Mouse (Mus musculus) spleen, adult 2 months (tissue): ENCODE data around the gene Babam2. TPM values are rescaled to one million over a fixed set of nuclear protein-coding genes. Genes with fewer than 3 reads are reported as not detected.
"Not testable (repeated sequence)": the region's sequence is repeated elsewhere in the genome, so short reads cannot be mapped to it uniquely, and the experiment has no call there.

ENCODE experiments used
- DNase-seq, 2 experiments: peaks; one replicate each; pipeline versions ENCODE4 v3.0.0 to v3.0.0-alpha.2; 2012 to 2021; ENCODE audit warnings: low spot score in 2 of 2, low read depth in 1 of 2
- H3K27ac ChIP-seq: fragments of 200-500 bp; 2 replicates; pipeline ENCODE4 v1.5.1; 2012; ENCODE audit warnings: low read length, inconsistent platforms; ENCODE audit not compliant: insufficient read depth
- H3K27me3 ChIP-seq: fragments of 200-500 bp; 2 replicates; pipeline ENCODE4 v1.6.1; 2012; ENCODE audit warnings: mild to moderate bottlenecking, moderate library complexity, low read length, inconsistent platforms; ENCODE audit not compliant: control insufficient read depth, insufficient read depth
- H3K36me3 ChIP-seq: fragments of 200-500 bp; 2 replicates; pipeline ENCODE4 v1.6.1; 2012; ENCODE audit warnings: mild to moderate bottlenecking, low read length, inconsistent platforms; ENCODE audit not compliant: control insufficient read depth, insufficient read depth
- H3K4me1 ChIP-seq: fragments of 200-500 bp; 2 replicates; pipeline ENCODE4 v1.6.1; 2011; ENCODE audit warnings: inconsistent platforms; ENCODE audit not compliant: control insufficient read depth, insufficient read depth, insufficient read length
- H3K4me3 ChIP-seq: fragments of 200-500 bp; 2 replicates; pipeline ENCODE4 v1.5.1; 2011; ENCODE audit warnings: mild to moderate bottlenecking, inconsistent platforms; ENCODE audit not compliant: insufficient read depth, insufficient read length; ENCODE audit errors: extremely low read depth
- CTCF ChIP-seq: fragments of 200-500 bp; IDR thresholded peaks from 2 replicates; pipeline ENCODE4 v1.5.1; 2011; ENCODE audit warnings: mild to moderate bottlenecking, inconsistent platforms; ENCODE audit not compliant: insufficient read depth, insufficient read length, insufficient replicate concordance; ENCODE audit errors: extremely low read depth
- POLR2A ChIP-seq: fragments of 200-500 bp; IDR thresholded peaks from 2 replicates; pipeline ENCODE4 v1.6.1; 2011; ENCODE audit warnings: low read depth, low read length, inconsistent platforms
- WGBS: fragments of 180-500 bp; shearing (Covaris S2); methylation state at CpG from one replicate; pipeline ENCODE4 v1.1.7; 2018; 5-methylcytosine and 5-hydroxymethylcytosine counted together
- polyA plus RNA-seq: library from polyadenylated mRNA; depleted of rRNA; stranded (reverse); fragments of >200 nt; gene quantifications from 2 replicates; pipeline ENCODE4 v1.2.3, GENCODE M21; 2012

Gene Babam2
- polyA plus RNA-seq, 1 experiment: 12.2 TPM

- no peak for DNase-seq
- Histone ChIP-seq H3K27ac (no peak overlapping the region), H3K27me3 (no peaks in the 10 kb centered on the region), H3K4me1 (no peaks in the 10 kb centered on the region), H3K36me3 (no peaks in the 10 kb centered on the region; the same call in 1 of the 2 replicates), H3K4me3 (no peak overlapping the region)
- no peak for TF ChIP-seq CTCF
Measured at GRCm38 (mm10) chr5:31839973-31840372, 142.5 kb downstream of the Babam2 start.

GRCm38 (mm10) chr5:31840406-31840805 is 142.9 kb downstream of the Babam2 start:
- TF ChIP-seq CTCF (no peak), POLR2A (no peak)
- Histone ChIP-seq H3K4me3 (no peak overlapping the region), H3K27me3 (no peaks in the 10 kb centered on the region), H3K27ac (no peak overlapping the region), H3K4me1 (no peaks in the 10 kb centered on the region), H3K36me3 (no peaks in the 10 kb centered on the region; the same call in 1 of the 2 replicates)
- DNase-seq: no peak
- 90% methylated on average over 1 of the region's 1 CpGs for WGBS

- Histone ChIP-seq H3K36me3 (no peaks in the 10 kb centered on the region), H3K4me3 (no peak overlapping the region), H3K4me1 (no peaks in the 10 kb centered on the region), H3K27me3 (no peaks in the 10 kb centered on the region), H3K27ac (no peak overlapping the region)
- 92% methylated on average over 3 of the region's 3 CpGs for WGBS
- TF ChIP-seq CTCF: no peak
- TF ChIP-seq POLR2A: no peak
- no peak for DNase-seq
Measured at GRCm38 (mm10) chr5:31844856-31845255, 147.4 kb downstream of the Babam2 start.

- DNase-seq: no peak
- H3K27ac ChIP-seq: no peak overlapping the region
- H3K4me3 ChIP-seq: no peak overlapping the region
- no peaks in the 10 kb centered on the region for H3K27me3 ChIP-seq
- H3K36me3 ChIP-seq: peaks cover 2% of the 10 kb centered on the region; the same call in 1 of the 2 replicates
- TF ChIP-seq CTCF (no peak), POLR2A (no peak)
- H3K4me1 ChIP-seq: no peaks in the 10 kb centered on the region
Measured at GRCm38 (mm10) chr5:31846971-31847370, 149.5 kb downstream of the Babam2 start.

GRCm38 (mm10) chr5:31848995-31849394 is 151.5 kb downstream of the Babam2 start:
- H3K36me3 ChIP-seq: peaks cover 2% of the 10 kb centered on the region; the same call in 1 of the 2 replicates
- H3K4me1 ChIP-seq: no peaks in the 10 kb centered on the region
- DNase-seq: no peak
- H3K27ac ChIP-seq: no peak overlapping the region
- no peak overlapping the region for H3K4me3 ChIP-seq
- no peak for TF ChIP-seq CTCF
- no peak for TF ChIP-seq POLR2A
- no peaks in the 10 kb centered on the region for H3K27me3 ChIP-seq

GRCm38 (mm10) chr5:31852786-31853185 is 155.3 kb downstream of the Babam2 start:
- 94% methylated on average over 1 of the region's 1 CpGs for WGBS

GRCm38 (mm10) chr5:31853831-31854230 is 156.3 kb downstream of the Babam2 start:
- no peaks in the 10 kb centered on the region for H3K27me3 ChIP-seq
- no peak for DNase-seq
- no peaks in the 10 kb centered on the region for H3K4me1 ChIP-seq
- peaks cover 2% of the 10 kb centered on the region; the same call in 1 of the 2 replicates for H3K36me3 ChIP-seq
- H3K27ac ChIP-seq: no peak overlapping the region
- WGBS: 100% methylated on average over 1 of the region's 1 CpGs
- H3K4me3 ChIP-seq: no peak overlapping the region
- TF ChIP-seq CTCF: no peak
- TF ChIP-seq POLR2A: no peak

More at GRCm38 (mm10) chr5:31852786-31853185, 155.3 kb downstream of the Babam2 start:
- H3K27me3 ChIP-seq: no peaks in the 10 kb centered on the region
- no peaks in the 10 kb centered on the region for H3K4me1 ChIP-seq
- no peak overlapping the region for H3K4me3 ChIP-seq
- no peak overlapping the region for H3K27ac ChIP-seq
- no peak for DNase-seq
- TF ChIP-seq POLR2A (no peak), CTCF (no peak)
- peaks cover 2% of the 10 kb centered on the region; the same call in 1 of the 2 replicates for H3K36me3 ChIP-seq

GRCm38 (mm10) chr5:31858877-31859276 is 161.4 kb downstream of the Babam2 start:
- not testable (repeated sequence) for H3K4me1 ChIP-seq, H3K27ac ChIP-seq, H3K36me3 ChIP-seq, H3K27me3 ChIP-seq, DNase-seq, H3K4me3 ChIP-seq
- 95% methylated on average over 10 of the region's 10 CpGs for WGBS
